Mouse (Mus musculus) thymus, adult 2 months (tissue): ENCODE results near the gene Ccdc130.

ENCODE experiments used
- CTCF ChIP-seq: fragments of 200-500 bp; IDR thresholded peaks from 2 replicates; pipeline ENCODE4 v1.5.1; 2012; ENCODE audit warnings: mild to moderate bottlenecking, control low read depth, low read length, moderate library complexity, borderline replicate concordance; ENCODE audit not compliant: control insufficient read depth, poor library complexity, insufficient read depth; ENCODE audit errors: extremely low read depth
- POLR2A ChIP-seq: fragments of 200-500 bp; IDR thresholded peaks from 2 replicates; pipeline ENCODE4 v1.6.1; 2012; ENCODE audit warnings: mild to moderate bottlenecking, low read length, control low read depth, moderate library complexity; ENCODE audit not compliant: control insufficient read depth, poor library complexity, insufficient read depth; ENCODE audit errors: extremely low read depth

DNA sequence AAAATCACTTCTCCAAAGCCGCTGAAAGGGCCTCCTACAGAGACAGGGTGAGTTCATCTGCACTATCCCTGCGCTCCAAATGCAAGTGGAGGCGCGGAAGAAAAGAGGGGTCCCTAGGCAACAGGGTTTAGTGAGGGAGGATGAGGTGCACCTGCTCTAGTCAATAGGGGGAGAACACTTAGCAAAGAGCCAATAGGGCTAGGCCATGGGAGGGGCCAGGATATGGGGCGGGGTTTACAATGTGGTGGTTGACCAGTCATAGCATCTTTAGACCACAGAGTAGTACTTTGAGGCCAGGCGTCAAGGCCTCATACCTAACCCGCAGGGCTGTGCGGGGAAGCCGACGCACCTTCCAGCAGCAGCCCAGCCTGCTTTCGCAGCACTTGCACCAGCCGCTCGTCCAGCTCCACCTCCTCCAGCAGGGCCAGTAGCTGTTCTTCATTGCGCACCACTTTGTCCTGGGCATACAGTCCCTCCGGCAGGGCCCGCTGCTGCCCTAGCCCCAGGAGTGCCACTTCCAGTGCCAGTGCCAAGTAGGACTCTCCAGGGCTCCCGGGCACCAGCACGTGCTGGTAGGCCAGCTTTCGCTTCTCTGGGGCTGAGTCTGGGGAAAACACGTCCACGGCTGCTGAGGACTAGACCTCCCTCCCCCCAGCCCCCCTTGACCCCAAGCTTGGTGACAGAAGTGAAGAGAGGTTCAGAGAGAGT lies 46.7 kb downstream of the Ccdc130 start:
- no peak for TF ChIP-seq CTCF
- TF ChIP-seq POLR2A = no peak
